Mouse (Mus musculus): Measurements from ENCODE around the gene Gfod1. TPM values are rescaled to one million over a fixed set of nuclear protein-coding genes. Genes with fewer than 3 reads are reported as not detected.

Gfod1 gene
- polyA plus RNA-seq, 1 experiment from 2014 or later, result 0.93 TPM

DNA sequence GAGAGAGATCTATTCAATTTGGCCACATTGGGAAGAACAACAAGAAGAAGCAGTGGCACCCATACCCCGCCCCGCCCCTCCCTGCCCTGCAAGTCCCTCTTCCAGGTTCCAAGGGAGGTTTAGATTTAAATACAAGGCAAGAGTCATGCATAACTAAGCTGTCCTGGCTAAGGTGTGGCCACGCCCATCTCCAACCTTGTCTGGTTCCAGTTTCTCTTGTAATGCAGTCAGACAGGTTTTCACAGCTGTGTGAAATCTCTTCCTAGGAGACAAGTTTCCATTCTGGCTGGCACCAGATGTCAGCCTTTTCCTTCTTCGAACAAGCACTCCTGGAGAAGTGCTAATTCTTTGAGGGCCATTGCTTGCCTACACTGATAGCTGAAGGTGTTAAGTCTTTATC is 11.1 kb downstream of the Gfod1 start:
- 0 out of 2 replicates have a peak, but pooled peaks cover 4% of the 10 kb centered on the region for H3K9me3 ChIP-seq (replicated peaks; ENCODE audit: control insufficient read depth, low read length)
- H3K9ac ChIP-seq (ENCODE audit: low read length), result no peak overlapping the region
- WGBS, result 77% methylated on average over 4 of the region's 4 CpGs
- H3K27ac ChIP-seq (ENCODE audit: low read length), result no peak overlapping the region
- H3K36me3 ChIP-seq (ENCODE audit: control insufficient read depth, insufficient read depth), result no peaks in the 10 kb centered on the region
- no peak overlapping the region for H3K4me2 ChIP-seq (ENCODE audit: low read depth, low read length)
- no peak overlapping the region for H3K4me3 ChIP-seq (ENCODE audit: low read length)
- no peaks in the 10 kb centered on the region for H3K27me3 ChIP-seq (ENCODE audit: control insufficient read depth, insufficient read depth, low read length)
- ATAC-seq (replicated peaks; ENCODE audit: extremely low read depth, insufficient read depth, low FRiP score), result no peak
- H3K4me1 ChIP-seq (ENCODE audit: control insufficient read depth, insufficient read depth, low read length), result peaks cover 15% of the 10 kb centered on the region

DNA sequence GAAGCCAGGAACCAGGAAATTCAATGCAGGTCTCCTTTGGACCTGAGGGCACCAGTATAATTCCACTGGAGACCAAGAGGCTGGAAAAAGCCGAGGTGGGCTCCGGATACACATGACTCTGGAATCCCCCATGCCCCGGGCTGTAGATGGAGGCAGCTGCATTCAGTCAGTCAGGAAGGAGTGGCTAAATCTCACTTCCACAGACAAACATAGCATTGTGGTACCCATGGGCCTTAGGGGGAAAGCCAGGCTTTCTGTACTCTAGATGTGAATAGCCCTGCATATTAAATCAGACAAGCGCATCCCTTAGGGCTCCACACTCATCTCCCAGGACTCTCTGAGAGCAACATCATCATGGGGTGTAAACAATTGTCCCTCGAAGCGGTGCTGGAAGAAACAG is 14.9 kb downstream of the Gfod1 start:
- no peaks in the 10 kb centered on the region for H3K36me3 ChIP-seq (ENCODE audit: control insufficient read depth, insufficient read depth)
- no peak overlapping the region for H3K9ac ChIP-seq (ENCODE audit: low read length)
- no peak overlapping the region for H3K4me3 ChIP-seq (ENCODE audit: low read length)
- no peak overlapping the region for H3K27ac ChIP-seq (ENCODE audit: low read length)
- H3K27me3 ChIP-seq (ENCODE audit: control insufficient read depth, insufficient read depth, low read length), result no peaks in the 10 kb centered on the region
- WGBS, result 80% methylated on average over 6 of the region's 6 CpGs
- no peak for ATAC-seq (replicated peaks; ENCODE audit: extremely low read depth, insufficient read depth, low FRiP score)
- H3K9me3 ChIP-seq (replicated peaks; ENCODE audit: control insufficient read depth, low read length), result 0 out of 2 replicates have a peak, but pooled peaks cover 4% of the 10 kb centered on the region
- H3K4me1 ChIP-seq (ENCODE audit: control insufficient read depth, insufficient read depth, low read length), result no peaks in the 10 kb centered on the region; the same call in 1 of the 2 replicates
- no peak overlapping the region for H3K4me2 ChIP-seq (ENCODE audit: low read depth, low read length)

DNA sequence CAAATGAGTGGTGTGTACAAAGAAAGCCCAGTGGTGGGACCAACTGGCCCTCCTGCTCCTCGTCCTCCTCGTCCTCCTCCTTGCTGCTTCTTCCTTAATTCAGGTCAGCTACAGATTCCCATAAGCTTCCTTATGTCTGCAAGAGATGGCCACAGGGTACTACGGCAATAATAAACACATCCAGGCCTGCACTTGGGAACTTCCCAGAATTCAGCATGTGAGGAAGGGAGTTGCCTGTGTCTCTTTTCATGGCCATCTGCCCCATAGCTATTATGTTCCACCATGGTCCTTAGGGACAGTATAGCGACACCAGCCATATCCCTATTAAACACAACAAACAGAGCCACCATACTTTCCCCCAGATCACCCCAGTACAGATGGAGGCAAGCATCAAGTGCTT is 15.5 kb downstream of the Gfod1 start:
- H3K27me3 ChIP-seq (ENCODE audit: control insufficient read depth, insufficient read depth, low read length), result no peaks in the 10 kb centered on the region
- no peak overlapping the region for H3K27ac ChIP-seq (ENCODE audit: low read length)
- ATAC-seq (replicated peaks; ENCODE audit: extremely low read depth, insufficient read depth, low FRiP score), result no peak
- H3K36me3 ChIP-seq (ENCODE audit: control insufficient read depth, insufficient read depth), result no peaks in the 10 kb centered on the region
- no peaks in the 10 kb centered on the region; the same call in 1 of the 2 replicates for H3K4me1 ChIP-seq (ENCODE audit: control insufficient read depth, insufficient read depth, low read length)
- H3K4me3 ChIP-seq (ENCODE audit: low read length), result no peak overlapping the region
- H3K9me3 ChIP-seq (replicated peaks; ENCODE audit: control insufficient read depth, low read length), result 0 out of 2 replicates have a peak, but pooled peaks cover 2% of the 10 kb centered on the region
- no peak overlapping the region for H3K9ac ChIP-seq (ENCODE audit: low read length)
- H3K4me2 ChIP-seq (ENCODE audit: low read depth, low read length), result no peak overlapping the region
- WGBS, result 77% methylated on average over 4 of the region's 4 CpGs

DNA sequence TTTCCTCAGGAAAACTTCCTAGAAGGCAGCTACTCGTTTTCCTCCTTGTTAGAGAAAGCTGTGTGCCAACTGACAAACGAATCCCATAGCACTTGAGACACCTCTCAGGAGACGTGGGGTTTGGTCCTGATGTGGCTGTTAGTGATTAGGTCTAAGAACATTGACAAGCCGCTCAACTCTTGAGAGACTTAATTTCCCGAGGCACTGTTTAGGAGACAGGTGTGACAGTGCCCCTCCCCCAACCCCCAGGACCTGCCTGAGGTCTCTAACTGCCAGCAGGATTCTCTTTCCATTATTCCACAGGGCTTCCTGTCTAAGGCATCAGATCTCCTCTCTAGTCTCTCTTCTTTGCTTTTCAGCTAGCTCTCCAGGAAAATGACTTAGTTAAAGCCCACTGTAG is 15.9 kb downstream of the Gfod1 start:
- H3K27ac ChIP-seq (ENCODE audit: low read length), result no peak overlapping the region
- WGBS, result 39% methylated on average over 5 of the region's 5 CpGs
- no peaks in the 10 kb centered on the region for H3K27me3 ChIP-seq (ENCODE audit: control insufficient read depth, insufficient read depth, low read length)
- no peak overlapping the region for H3K9ac ChIP-seq (ENCODE audit: low read length)
- no peak for ATAC-seq (replicated peaks; ENCODE audit: extremely low read depth, insufficient read depth, low FRiP score)
- H3K9me3 ChIP-seq (replicated peaks; ENCODE audit: control insufficient read depth, low read length), result 0 out of 2 replicates have a peak, but pooled peaks cover 2% of the 10 kb centered on the region
- no peak overlapping the region for H3K4me2 ChIP-seq (ENCODE audit: low read depth, low read length)
- no peaks in the 10 kb centered on the region for H3K36me3 ChIP-seq (ENCODE audit: control insufficient read depth, insufficient read depth)
- no peaks in the 10 kb centered on the region; the same call in 1 of the 2 replicates for H3K4me1 ChIP-seq (ENCODE audit: control insufficient read depth, insufficient read depth, low read length)
- no peak overlapping the region for H3K4me3 ChIP-seq (ENCODE audit: low read length)

DNA sequence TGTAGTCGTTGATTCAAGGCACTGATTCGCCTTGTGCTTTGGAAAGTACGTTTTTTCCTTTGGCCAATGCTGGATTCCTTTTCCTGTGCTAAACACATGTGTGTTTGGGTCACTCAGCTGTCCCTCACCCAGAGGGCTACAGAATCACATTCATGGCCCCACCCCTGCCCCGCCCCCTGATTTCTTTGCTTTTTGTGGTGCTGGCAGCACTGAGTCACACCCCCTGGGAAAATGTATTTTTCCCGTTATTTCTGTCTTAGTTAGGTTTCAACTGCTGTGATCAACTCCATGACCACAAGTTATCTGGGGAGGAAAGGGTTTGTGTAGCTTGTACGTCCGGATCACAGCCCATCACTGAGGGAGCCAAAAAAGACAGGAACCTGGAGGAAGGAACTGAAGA is 17.1 kb downstream of the Gfod1 start:
- Histone ChIP-seq H3K9me3 (replicated peaks; ENCODE audit: control insufficient read depth, low read length) (0 out of 2 replicates have a peak, but pooled peaks cover 2% of the 10 kb centered on the region), H3K4me1 (ENCODE audit: control insufficient read depth, insufficient read depth, low read length) (no peaks in the 10 kb centered on the region; the same call in 1 of the 2 replicates), H3K27me3 (ENCODE audit: control insufficient read depth, insufficient read depth, low read length) (no peaks in the 10 kb centered on the region), H3K4me2 (ENCODE audit: low read depth, low read length) (no peak overlapping the region), H3K36me3 (ENCODE audit: control insufficient read depth, insufficient read depth) (no peaks in the 10 kb centered on the region), H3K27ac (ENCODE audit: low read length) (no peak overlapping the region), H3K4me3 (ENCODE audit: low read length) (no peak overlapping the region), H3K9ac (ENCODE audit: low read length) (no peak overlapping the region)
- 66% methylated on average over 7 of the region's 7 CpGs for WGBS
- no peak for ATAC-seq (replicated peaks; ENCODE audit: extremely low read depth, insufficient read depth, low FRiP score)

DNA sequence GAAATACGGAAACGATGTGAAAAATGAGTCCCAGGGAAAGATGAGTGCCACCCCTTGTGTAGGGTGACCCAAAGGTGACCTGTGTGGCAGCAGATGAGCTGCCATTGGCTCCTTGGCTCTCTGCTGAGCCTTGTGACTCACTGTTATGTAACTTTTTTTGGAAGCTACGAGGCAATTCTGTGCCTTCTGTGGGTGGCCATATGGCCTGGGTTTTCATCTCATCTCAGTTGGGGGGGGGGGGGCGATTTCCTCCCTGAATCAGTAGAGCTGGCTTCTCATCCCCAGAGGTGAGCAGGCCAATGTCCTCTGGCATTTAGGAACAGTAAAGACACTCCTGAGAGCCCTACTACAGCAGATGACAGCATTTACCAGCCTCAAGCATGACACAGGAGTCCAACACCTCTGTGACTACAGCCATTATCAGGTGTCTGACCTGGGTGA is 19.2 kb downstream of the Gfod1 start:
- H3K4me2 ChIP-seq (ENCODE audit: low read depth, low read length), result no peak overlapping the region
- no peaks in the 10 kb centered on the region; the same call in 1 of the 2 replicates for H3K4me1 ChIP-seq (ENCODE audit: control insufficient read depth, insufficient read depth, low read length)
- H3K4me3 ChIP-seq (ENCODE audit: low read length), result no peak overlapping the region
- no peak for ATAC-seq (replicated peaks; ENCODE audit: extremely low read depth, insufficient read depth, low FRiP score)
- 81% methylated on average over 4 of the region's 4 CpGs for WGBS
- no peak overlapping the region for H3K9ac ChIP-seq (ENCODE audit: low read length)
- no peaks in the 10 kb centered on the region for H3K27me3 ChIP-seq (ENCODE audit: control insufficient read depth, insufficient read depth, low read length)
- H3K27ac ChIP-seq (ENCODE audit: low read length), result no peak overlapping the region
- no peaks in the 10 kb centered on the region for H3K9me3 ChIP-seq (replicated peaks; ENCODE audit: control insufficient read depth, low read length)
- H3K36me3 ChIP-seq (ENCODE audit: control insufficient read depth, insufficient read depth), result no peaks in the 10 kb centered on the region

DNA sequence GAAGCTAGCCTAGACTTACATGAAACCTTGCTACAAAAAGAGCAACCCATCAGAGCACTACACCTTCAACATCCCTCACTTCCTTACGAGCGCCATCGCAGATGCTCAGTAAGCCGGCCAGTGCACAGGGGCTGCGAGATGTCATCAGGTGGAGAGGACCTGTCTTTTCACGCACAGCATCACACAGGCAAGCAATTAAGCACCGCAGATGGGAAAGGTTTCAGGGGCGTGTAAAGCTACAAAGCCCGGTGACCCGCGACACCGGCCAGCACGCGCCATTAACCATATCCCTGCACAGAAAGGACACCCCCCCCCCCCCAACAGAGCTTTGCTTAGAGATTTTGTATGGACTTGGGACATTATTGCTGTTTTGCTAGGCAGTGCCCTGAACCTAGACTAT is 30.1 kb downstream of the Gfod1 start:
- Histone ChIP-seq H3K4me3 (ENCODE audit: low read length) (no peak overlapping the region), H3K9me3 (replicated peaks; ENCODE audit: control insufficient read depth, low read length) (no peaks in the 10 kb centered on the region), H3K9ac (ENCODE audit: low read length) (no peak overlapping the region), H3K4me2 (ENCODE audit: low read depth, low read length) (no peak overlapping the region), H3K36me3 (ENCODE audit: control insufficient read depth, insufficient read depth) (no peaks in the 10 kb centered on the region), H3K27me3 (ENCODE audit: control insufficient read depth, insufficient read depth, low read length) (no peaks in the 10 kb centered on the region), H3K27ac (ENCODE audit: low read length) (no peak overlapping the region), H3K4me1 (ENCODE audit: control insufficient read depth, insufficient read depth, low read length) (peaks cover 21% of the 10 kb centered on the region)
- ATAC-seq (replicated peaks; ENCODE audit: extremely low read depth, insufficient read depth, low FRiP score), result no peak
- WGBS, result 89% methylated on average over 14 of the region's 14 CpGs

DNA sequence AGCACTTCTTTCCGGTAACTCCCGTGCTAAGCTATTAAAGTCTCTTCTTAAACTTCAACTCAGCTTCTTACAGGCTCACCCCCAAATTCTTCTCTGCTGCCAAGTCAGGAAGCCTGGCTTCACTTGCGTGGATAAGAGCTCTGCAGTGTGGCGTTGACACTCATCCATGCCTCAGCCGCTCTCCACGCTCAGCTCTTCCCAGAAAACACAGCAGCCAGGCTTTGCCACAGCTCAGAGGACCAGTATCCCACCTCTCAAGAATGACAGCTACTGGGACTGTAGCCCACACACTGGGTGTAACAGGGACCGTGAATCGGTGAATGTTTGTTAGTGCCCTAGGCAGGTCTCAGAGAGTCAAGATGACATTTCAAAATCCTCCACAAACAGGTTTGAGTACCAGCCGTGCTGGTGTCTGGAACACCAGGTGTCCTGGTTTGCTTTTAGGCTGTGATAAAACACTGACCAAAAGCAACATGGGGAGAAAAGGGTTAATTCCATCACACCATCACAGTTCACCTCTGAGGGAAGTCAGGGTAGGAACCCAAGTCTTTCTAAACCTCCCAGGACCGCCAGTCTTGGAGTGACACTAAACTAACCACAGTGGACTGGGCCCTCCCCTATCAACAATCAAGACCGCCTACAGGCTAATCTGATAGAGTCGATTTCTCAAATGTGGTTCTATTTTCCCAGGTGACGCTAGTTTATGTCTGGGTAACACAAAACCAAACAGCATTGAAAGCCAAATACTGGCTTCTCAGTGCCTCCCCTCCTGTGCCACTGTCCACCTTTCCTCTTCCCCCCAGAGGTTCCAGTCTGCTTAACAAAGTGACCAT is 31.5 kb downstream of the Gfod1 start:
- Histone ChIP-seq H3K9ac (ENCODE audit: low read length) (no peak overlapping the region), H3K4me2 (ENCODE audit: low read depth, low read length) (no peak overlapping the region), H3K9me3 (replicated peaks; ENCODE audit: control insufficient read depth, low read length) (no peaks in the 10 kb centered on the region), H3K4me1 (ENCODE audit: control insufficient read depth, insufficient read depth, low read length) (peaks cover 21% of the 10 kb centered on the region), H3K36me3 (ENCODE audit: control insufficient read depth, insufficient read depth) (no peaks in the 10 kb centered on the region), H3K4me3 (ENCODE audit: low read length) (no peak overlapping the region), H3K27ac (ENCODE audit: low read length) (peak overlapping the region; percentile 50), H3K27me3 (ENCODE audit: control insufficient read depth, insufficient read depth, low read length) (no peaks in the 10 kb centered on the region)
- 41% methylated on average over 13 of the region's 13 CpGs for WGBS
- ATAC-seq (replicated peaks; ENCODE audit: extremely low read depth, insufficient read depth, low FRiP score), result peak; percentile 71; the same call in 1 of the 2 replicates

DNA sequence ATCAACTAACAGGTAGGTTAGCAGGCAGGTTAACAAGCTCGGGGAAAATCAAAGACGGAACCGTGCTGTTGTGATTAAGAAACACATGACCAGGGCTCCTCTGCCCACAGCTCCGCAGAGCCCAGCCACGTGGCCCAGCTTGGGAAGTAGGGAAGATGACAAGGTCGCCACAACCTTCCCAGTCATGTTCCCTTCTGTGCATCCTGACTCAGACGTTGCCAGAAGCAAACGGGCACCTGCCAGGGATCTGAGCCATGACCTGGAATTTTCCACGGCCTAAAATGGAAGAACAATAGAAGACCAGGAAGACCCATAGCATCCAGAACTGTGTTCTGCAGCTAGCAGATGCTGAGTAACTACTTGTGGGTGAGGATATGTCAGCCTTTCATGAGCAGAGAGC is 32.5 kb downstream of the Gfod1 start:
- H3K4me2 ChIP-seq (ENCODE audit: low read depth, low read length), result no peak overlapping the region
- peaks cover 21% of the 10 kb centered on the region for H3K4me1 ChIP-seq (ENCODE audit: control insufficient read depth, insufficient read depth, low read length)
- H3K9me3 ChIP-seq (replicated peaks; ENCODE audit: control insufficient read depth, low read length), result no peaks in the 10 kb centered on the region
- ATAC-seq (replicated peaks; ENCODE audit: extremely low read depth, insufficient read depth, low FRiP score), result no peak
- H3K4me3 ChIP-seq (ENCODE audit: low read length), result no peak overlapping the region
- 39% methylated on average over 9 of the region's 9 CpGs for WGBS
- H3K9ac ChIP-seq (ENCODE audit: low read length), result no peak overlapping the region
- no peaks in the 10 kb centered on the region for H3K27me3 ChIP-seq (ENCODE audit: control insufficient read depth, insufficient read depth, low read length)
- no peak overlapping the region for H3K27ac ChIP-seq (ENCODE audit: low read length)
- no peaks in the 10 kb centered on the region for H3K36me3 ChIP-seq (ENCODE audit: control insufficient read depth, insufficient read depth)
